Mouse (Mus musculus): ENCODE measurements at regions not wholly inside any gene's neighbourhood (a gene's known extent, or its start where the extent isn't known, plus 50 kb on each side); places are given as distances from the start of the nearest gene placed in this dataset.

DNA sequence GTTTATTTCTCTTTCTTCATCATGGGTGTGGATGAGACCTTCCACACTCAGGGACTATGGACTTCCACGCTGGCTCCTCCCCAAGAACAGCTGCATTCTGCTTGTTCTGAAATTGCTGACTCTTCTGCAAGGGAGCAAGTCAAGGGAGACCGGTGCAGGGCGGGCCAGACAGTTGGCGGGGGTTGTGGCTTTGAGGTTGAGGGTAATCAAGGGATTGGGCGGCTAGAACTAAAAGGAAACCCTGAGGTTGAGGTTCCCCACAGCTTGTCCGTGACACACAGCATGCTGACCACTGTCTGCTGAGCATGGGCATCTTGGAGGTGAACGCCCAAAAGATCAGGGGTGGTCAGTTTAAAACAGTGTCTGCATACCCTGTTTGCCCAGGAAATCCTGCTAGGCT, 83.1 kb upstream of the Syt13 start:
- no peak for DNase-seq (ENCODE audit: low spot score in 2 of 2)
- intact Hi-C loops (cut with DNase I): no loop called here

DNA sequence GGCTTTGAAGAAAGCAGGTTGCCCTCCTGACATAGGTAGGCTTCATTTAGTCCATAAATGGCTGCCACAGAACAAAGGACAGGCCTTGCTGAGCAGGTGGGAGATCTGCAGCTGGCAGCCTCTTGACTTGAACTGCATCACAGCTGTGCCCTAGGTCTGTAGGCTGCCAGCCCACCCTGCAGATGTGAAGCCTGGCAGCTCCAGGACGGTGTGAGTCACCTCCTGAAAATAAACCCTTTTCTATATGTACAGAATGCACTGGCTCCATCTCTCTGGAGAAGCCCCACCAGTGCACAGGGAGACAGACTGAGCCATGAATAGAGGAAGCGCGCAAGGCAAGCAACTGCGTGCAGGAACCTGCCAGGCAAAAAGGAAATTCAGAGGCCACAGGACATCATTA, 78.7 kb upstream of the Syt13 start:
- DNase-seq (ENCODE audit: low spot score in 2 of 2): peak in 1 of 2 experiments; percentile 79
- intact Hi-C loops (cut with DNase I): loop anchor here (5.0 kb wide), 1 partner anchor 229 kb away; no protein-coding TSS in a partner anchor

DNA sequence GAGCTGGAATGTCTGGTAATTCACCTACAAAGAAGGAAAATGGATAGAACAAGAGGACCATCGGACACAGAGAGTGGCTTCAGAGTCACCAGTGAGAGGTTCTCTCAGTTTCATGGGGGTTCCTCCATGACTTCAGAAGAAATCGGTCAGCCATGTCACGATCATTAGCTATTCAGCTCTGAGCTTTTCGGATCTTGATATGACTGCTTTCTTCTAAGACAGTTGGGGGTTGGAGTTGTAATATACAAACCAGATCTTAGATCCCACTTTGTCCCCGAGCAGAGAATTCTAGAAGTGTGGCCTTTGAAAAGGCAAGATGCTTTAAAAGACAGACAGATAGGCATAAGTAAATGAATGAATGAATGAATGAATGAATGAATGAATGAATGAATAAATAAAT, 76.9 kb upstream of the Syt13 start:
- DNase-seq (ENCODE audit: low spot score in 2 of 2): no peak
- intact Hi-C loops (cut with DNase I): loop anchor here (5.0 kb wide), 1 partner anchor 231 kb away; no protein-coding TSS in a partner anchor

DNA sequence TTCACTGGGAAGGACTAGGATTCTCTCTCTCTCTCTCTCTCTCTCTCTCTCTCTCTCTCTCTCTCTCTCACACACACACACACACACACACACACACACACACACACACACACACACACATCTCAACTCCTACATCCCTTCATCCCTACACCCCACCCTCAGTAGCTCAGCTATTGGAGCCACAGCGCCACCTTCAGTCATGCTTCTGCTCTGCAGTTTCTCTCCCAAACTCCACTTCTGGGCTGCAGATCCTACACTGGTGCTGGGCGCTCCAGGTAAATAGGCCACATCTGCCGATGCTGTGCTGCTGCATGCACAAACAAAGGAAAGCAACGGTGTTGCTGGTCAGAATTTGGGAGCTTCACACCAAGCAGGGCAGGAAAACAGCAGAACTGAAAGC, 74.9 kb upstream of the Syt13 start:
- intact Hi-C loops (cut with DNase I): loop anchor here (2.0 kb wide), 1 partner anchor 355 kb away; no protein-coding TSS in a partner anchor
- DNase-seq (ENCODE audit: low spot score in 2 of 2): peak; percentile 75 to 86

DNA sequence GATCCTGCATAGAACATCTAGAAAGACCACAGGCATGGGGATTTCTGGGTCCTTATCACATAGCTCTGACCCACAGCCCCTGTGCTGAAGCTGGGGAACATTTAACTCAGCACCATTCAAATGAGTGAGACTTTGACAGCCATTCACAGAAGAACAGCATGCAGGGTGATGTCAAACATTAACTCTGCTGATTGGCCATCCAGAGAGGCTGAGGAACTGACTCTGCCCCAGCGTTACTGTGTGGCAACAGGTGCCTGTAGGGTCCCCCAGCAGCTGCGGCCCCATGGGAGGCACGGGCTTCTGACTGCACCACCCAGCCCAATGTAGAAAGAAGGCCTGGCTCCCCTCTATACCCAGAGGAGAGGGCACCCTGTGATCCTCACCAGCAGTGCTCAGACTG, 73.3 kb upstream of the Syt13 start:
- intact Hi-C loops (cut with DNase I): loop anchor here (2.0 kb wide), 1 partner anchor 357 kb away; no protein-coding TSS in a partner anchor
- no peak for DNase-seq (ENCODE audit: low spot score in 2 of 2)

DNA sequence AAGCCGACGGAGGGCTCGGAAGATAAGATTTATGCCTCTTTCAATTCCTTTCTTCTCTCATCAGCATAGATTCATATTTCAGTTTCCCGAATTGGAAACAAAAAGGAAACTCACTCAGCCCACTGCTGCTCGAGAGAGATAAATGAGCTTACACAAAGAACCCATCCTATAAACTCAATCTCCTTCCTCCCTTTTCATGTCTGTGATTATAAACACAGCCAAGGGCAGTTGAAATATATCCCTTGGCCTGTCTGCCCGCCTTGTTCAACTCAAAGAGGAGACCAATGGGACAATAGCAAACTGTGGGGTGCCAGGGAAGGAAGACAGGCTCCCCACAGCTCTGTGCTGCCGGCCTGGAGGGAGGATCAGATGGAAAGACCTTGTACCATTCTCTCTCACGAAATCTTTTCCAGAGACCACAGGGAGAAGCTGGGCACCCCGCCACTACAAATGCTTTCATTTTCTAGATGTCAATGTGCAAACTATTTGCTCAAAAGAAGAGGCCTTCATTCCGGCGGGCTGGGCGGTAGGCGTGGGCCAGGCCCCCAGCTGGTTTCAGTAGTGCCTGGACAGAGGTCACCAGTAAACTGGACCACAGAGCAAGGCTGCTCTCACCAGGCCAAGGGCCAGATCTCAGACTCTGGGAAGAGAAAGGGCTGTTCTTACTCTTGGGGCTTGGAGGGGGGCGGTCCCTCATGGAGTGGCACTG, 69.7 kb upstream of the Syt13 start:
- DNase-seq (ENCODE audit: low spot score in 2 of 2): peak; percentile 28 to 62
- intact Hi-C loops (cut with DNase I): no loop called here

DNA sequence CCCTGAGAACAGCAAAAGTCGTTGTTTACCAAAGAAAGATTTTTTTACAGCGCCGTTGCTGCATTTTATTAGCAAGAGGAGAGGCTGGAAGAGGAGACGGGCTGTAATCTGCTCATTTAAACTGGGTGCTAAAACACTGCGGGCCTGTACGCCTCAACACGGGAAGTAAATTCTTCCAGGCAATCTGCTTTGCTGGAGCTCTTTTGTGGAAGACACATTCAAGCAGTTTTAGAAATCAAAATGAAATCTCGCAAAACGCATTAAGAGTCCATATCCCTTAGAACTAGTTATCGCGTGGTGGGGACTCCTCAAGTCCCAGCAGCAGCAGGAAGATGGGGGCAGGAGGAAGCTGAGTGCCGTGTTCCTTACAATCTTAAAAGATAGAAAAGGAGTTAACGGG, 65.9 kb upstream of the Syt13 start:
- peak in 1 of 2 experiments; percentile 26 for DNase-seq (ENCODE audit: low spot score in 2 of 2)

DNA sequence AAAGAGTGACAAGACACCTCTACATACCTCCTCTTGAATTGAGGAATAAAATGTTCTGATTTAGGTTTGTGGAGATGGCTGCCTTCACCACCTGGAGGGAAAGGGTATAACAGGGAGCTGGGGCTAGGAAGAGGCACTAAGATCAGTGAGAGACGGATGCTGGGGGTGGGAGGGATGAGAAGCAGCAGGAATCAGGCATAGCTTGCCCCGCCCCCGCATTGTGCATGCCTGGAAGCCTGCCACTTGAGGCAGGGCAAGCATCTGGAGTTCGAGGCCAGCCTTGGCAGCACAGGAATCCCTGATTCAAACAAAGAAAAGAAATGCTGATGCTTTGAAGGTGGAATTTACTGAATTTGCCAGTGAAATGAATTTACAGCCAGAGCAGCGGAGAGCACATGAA, 63.6 kb upstream of the Syt13 start:
- intact Hi-C loops (cut with DNase I): no loop called here
- no peak for DNase-seq (ENCODE audit: low spot score in 2 of 2)

More for the DNA sequence above, 65.9 kb upstream of the Syt13 start:
- intact Hi-C loops (cut with DNase I): no loop called here

DNA sequence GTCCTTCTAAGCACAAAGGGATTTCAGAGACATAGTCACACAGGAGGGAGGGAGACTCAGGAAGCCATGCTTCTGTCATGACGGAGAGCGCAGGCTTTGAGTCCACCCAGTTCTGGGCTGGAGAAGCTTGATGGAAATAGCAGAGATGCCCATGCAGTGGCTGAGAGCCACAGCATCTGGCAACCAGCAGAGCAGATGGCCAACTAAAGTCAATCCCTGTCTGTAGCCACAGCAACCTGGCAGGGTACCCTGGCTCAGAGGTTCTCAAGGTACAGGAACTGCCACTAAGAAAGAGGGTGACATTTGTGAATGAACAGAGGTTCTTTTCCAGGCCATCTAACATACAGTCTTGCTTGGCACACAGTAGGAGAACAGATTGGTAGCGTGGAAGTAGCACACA, 61.7 kb upstream of the Syt13 start:
- intact Hi-C loops (cut with DNase I): no loop called here

DNA sequence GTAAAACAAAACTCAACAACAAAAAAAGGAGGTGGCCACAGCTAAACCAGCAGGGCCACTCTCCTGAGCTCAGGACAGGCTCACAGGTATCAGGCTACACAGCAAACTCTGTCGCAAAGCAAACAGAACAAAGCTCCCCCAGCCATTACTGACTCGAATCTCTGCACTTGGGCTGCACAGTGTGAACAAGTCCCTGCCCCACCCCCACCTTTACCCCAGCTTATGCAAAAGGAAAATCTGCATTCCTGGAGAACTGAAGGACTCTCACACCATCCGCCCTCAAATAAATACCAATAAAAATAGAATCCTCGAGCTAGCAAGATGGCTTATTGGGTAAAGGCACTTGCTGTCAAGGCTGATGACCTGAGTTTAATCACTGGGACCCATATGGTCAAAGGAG, 60.6 kb upstream of the Syt13 start:
- intact Hi-C loops (cut with DNase I): no loop called here
- DNase-seq (ENCODE audit: low spot score in 2 of 2): no peak

More for the DNA sequence above, 61.7 kb upstream of the Syt13 start:
- DNase-seq (ENCODE audit: low spot score in 2 of 2): no peak

DNA sequence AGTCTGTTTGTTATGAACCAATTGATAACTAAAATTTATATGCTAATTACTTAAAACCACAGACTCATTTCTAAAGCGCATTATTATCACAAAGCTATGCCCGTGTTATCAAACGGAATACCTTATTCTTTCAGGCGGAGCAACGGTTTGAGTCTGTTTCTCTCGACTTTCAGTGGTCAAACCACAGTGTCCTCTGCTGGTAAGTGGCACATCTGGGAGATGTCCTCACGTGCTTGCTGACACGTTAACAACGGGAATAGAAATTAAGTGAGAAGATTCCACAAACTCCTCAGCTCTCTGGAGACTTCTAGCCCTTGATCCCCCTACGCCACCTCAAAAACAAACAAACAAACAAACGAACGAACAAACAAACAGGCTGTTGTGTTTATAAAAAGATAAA, 58.9 kb upstream of the Syt13 start:
- no peak for DNase-seq (ENCODE audit: low spot score in 2 of 2)
- intact Hi-C loops (cut with DNase I): no loop called here

DNA sequence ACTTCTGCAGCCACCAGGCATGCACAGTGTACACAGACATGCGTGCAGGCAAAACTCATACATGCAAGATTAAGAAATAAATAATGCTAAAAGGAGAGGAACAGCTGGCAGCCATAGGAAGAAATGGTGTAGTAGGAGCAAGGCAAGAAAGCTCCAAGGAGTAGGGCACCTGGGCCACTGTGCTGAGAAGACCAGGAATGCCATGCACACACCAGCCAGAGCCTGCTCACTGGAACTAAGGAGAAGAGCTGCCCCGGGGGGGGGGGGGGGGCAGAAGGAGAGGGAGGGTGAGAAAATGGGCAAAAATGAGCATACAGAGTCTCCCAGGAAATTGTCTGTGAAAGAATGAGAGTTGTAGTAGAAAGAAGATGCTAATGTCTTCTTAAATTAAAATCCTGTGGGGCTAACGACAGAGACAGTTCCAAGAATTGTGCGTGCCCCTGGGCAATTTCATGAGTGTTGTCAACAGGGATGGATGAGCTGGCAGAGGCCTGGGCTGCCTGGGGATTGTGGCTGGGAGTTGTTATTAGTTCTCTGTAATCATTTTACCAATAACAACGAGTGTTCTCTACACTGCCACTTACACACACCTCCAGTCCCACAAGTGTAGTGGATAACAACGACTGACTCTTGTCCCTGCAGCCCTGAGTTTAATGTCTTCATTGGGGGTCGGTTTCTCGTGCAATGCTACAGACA, 54.2 kb upstream of the Syt13 start:
- intact Hi-C loops (cut with DNase I): no loop called here
- no peak for DNase-seq (ENCODE audit: low spot score in 2 of 2)

All from left cerebral cortex, postnatal 25 days (tissue).